Mouse (Mus musculus): ENCODE results near the gene Ascc2. TPM values are rescaled to one million over a fixed set of nuclear protein-coding genes. Genes with fewer than 3 reads are reported as not detected.

The Ascc2 gene
- polyA plus RNA-seq, 1 experiment from 2014 or later, result 22.3 TPM

DNA sequence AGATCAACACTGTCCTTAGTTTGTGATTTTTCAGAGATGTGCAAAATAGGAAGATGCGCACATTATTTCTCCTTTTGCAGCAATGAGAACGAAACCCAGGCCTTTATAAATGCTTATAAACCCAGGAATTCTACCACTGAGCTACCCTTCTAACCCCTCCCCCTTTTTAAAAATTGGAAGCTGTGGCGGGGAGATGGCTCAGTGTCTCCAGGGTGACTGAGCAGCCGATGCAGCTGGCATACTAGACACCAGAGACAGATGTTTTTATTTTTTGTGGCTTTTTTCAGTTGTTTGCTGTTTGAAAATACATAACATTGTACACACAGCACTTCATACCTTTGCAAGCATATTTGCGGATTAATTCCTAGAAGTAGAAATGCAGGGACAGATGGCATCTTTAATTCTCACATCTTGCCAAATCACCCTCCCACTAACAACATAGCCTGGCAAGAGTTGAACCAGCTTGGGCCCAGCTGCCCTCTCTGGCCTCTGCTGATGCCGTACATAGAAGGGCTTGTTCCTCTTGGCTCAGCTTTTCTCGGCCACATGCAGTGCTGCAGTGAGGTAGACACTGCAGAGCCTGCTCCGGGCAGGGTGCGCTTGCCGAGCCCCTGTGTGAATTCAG, 24.4 kb downstream of the Ascc2 start:
- WGBS, result 85% methylated on average over 10 of the region's 10 CpGs
- Histone ChIP-seq H3K36me3 (peaks cover 70% of the 10 kb centered on the region), H3K4me1 (peaks cover 4% of the 10 kb centered on the region; the same call in 1 of the 2 replicates), H3K9ac (no peak overlapping the region), H3K4me3 (no peak overlapping the region), H3K27me3 (replicated peaks) (no peaks in the 10 kb centered on the region), H3K4me2 (no peak overlapping the region), H3K9me3 (no peaks in the 10 kb centered on the region), H3K27ac (replicated peaks) (no peak overlapping the region)
- ATAC-seq (ENCODE audit: extremely low read depth, insufficient number of reproducible peaks, low FRiP score, low TSS enrichment), result no peak

DNA sequence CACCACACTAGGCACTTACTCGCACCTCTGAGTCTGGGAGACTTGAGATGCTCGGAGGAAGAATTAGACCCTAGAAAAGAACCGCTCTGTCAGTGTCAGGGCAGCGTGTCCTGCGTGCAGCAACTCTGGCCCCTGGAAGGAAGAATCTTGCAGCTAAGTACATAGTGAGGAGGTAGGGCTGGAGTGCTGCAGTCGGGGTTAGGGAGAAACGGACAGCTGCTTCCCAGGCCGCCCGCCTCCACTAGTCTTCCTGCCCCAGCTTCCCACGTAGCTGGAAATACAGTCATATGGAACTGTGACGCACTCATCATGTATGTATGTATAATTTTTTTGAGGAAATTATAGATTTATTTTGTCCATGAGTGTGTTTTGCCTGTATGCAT, 24.9 kb downstream of the Ascc2 start:
- Histone ChIP-seq H3K27me3 (replicated peaks) (no peaks in the 10 kb centered on the region), H3K9ac (no peak overlapping the region), H3K4me1 (peaks cover 4% of the 10 kb centered on the region; the same call in 1 of the 2 replicates), H3K27ac (replicated peaks) (no peak overlapping the region), H3K36me3 (peaks cover 71% of the 10 kb centered on the region), H3K4me2 (no peak overlapping the region), H3K9me3 (no peaks in the 10 kb centered on the region), H3K4me3 (no peak overlapping the region)
- no peak for ATAC-seq (ENCODE audit: extremely low read depth, insufficient number of reproducible peaks, low FRiP score, low TSS enrichment)
- 85% methylated on average over 11 of the region's 11 CpGs for WGBS

DNA sequence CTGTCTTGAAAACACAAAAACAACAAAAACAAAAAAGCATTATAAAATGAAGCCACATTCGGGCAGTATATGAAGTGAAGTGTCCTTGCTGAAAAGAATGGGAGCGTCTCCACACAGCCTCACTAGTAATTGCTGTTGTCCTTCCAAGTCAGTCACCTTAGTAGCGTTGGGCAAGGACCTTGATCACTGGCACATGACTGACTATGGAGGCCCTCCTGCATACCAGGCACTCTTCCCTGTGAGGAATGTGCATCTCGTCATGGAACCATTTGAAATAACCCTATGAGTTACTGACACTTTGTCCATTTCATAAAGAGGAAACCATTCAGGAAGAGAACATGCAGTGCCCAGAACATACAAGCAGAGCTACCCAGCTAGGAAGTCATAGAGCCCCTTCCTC, 34.2 kb downstream of the Ascc2 start:
- ATAC-seq (ENCODE audit: extremely low read depth, insufficient number of reproducible peaks, low FRiP score, low TSS enrichment), result no peak; the same call in 1 of the 2 replicates
- H3K4me3 ChIP-seq, result no peak overlapping the region
- no peak overlapping the region for H3K9ac ChIP-seq
- H3K36me3 ChIP-seq, result peaks cover 76% of the 10 kb centered on the region
- H3K27me3 ChIP-seq (replicated peaks), result no peaks in the 10 kb centered on the region
- 68% methylated on average over 4 of the region's 4 CpGs for WGBS
- H3K9me3 ChIP-seq, result no peaks in the 10 kb centered on the region
- peaks cover 15% of the 10 kb centered on the region for H3K4me1 ChIP-seq
- H3K27ac ChIP-seq (replicated peaks), result no peak overlapping the region
- no peak overlapping the region for H3K4me2 ChIP-seq

DNA sequence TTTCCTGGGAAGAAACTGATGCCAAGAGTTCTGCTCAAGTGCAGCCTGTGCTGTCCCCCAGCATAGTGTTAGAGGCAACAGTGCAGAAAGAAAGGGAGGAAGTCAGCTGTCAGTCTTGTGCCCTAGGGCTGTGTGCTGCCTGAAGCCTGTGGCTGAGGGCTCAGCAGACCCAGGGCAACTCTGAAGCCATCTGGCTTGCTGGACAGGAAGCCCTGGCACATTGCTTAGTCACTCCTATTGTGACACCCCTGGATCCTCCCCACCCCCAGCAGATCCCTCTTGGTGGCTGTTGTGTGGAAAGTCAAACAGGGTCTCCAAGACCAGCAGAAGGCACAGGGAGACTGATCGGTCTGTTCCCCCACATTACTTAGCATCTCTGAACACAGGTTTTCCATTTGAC, 37.0 kb downstream of the Ascc2 start:
- peaks cover 81% of the 10 kb centered on the region for H3K36me3 ChIP-seq

DNA sequence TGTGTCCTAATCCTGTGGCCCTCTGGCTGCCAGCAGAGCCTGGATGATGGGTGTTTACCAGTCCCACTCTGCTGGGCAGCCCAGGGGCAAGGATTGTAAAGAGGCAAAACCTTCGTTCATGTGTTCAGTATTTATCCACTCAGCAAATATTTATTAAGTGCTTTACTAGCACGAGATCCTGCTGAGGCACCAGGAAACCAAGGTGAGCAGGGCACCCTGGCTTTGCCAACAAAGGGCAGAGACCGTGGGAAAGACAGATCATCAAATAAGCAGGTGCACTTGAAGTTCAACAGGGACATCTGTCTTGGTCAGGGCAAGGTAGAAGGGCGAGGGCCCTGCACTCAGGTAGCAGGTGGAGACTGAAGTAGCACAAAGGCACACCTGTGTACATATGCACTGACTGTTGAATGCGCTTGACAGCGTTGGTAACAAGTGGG, 37.6 kb downstream of the Ascc2 start:
- H3K4me2 ChIP-seq, result no peak overlapping the region
- WGBS, result 85% methylated on average over 6 of the region's 6 CpGs
- no peak for ATAC-seq (ENCODE audit: extremely low read depth, insufficient number of reproducible peaks, low FRiP score, low TSS enrichment)

More for the DNA sequence above, 37.0 kb downstream of the Ascc2 start:
- WGBS, result 96% methylated on average over 1 of the region's 1 CpGs
- no peak for ATAC-seq (ENCODE audit: extremely low read depth, insufficient number of reproducible peaks, low FRiP score, low TSS enrichment)
- H3K4me2 ChIP-seq, result no peak overlapping the region
- H3K4me3 ChIP-seq, result no peak overlapping the region
- H3K4me1 ChIP-seq, result peaks cover 23% of the 10 kb centered on the region
- no peaks in the 10 kb centered on the region for H3K27me3 ChIP-seq (replicated peaks)
- H3K9ac ChIP-seq, result no peak overlapping the region
- no peak overlapping the region for H3K27ac ChIP-seq (replicated peaks)
- no peaks in the 10 kb centered on the region for H3K9me3 ChIP-seq

DNA sequence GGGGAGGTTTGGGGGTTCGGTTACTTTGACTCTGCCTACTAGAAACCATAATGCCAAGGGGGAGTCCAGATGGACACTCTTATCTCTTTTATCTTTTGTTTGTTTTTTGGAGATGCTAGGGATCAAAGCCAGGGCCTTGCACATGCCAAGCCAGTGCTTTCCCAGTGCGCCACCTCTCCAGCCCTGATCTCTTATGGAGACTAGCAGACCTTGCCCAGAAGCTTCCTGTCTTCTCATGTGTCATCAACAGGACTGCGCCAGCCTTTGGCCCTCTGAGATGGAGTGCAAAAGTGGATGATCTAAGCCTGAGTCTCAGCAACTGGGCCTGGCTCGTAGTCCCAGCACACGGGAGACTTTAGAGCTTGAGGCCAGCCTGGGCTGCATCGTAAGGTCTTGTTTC, 38.1 kb downstream of the Ascc2 start:
- WGBS, result 87% methylated on average over 6 of the region's 6 CpGs
- no peak overlapping the region for H3K4me3 ChIP-seq
- H3K4me2 ChIP-seq, result no peak overlapping the region
- ATAC-seq (ENCODE audit: extremely low read depth, insufficient number of reproducible peaks, low FRiP score, low TSS enrichment), result no peak
- no peak overlapping the region for H3K27ac ChIP-seq (replicated peaks)
- H3K27me3 ChIP-seq (replicated peaks), result no peaks in the 10 kb centered on the region
- peaks cover 30% of the 10 kb centered on the region for H3K4me1 ChIP-seq
- H3K9ac ChIP-seq, result no peak overlapping the region
- no peaks in the 10 kb centered on the region for H3K9me3 ChIP-seq
- peaks cover 81% of the 10 kb centered on the region for H3K36me3 ChIP-seq

More for the DNA sequence above, 37.6 kb downstream of the Ascc2 start:
- Histone ChIP-seq H3K4me3 (no peak overlapping the region), H3K4me1 (peaks cover 28% of the 10 kb centered on the region), H3K27ac (replicated peaks) (no peak overlapping the region), H3K9me3 (no peaks in the 10 kb centered on the region), H3K36me3 (peaks cover 83% of the 10 kb centered on the region), H3K27me3 (replicated peaks) (no peaks in the 10 kb centered on the region), H3K9ac (no peak overlapping the region)

DNA sequence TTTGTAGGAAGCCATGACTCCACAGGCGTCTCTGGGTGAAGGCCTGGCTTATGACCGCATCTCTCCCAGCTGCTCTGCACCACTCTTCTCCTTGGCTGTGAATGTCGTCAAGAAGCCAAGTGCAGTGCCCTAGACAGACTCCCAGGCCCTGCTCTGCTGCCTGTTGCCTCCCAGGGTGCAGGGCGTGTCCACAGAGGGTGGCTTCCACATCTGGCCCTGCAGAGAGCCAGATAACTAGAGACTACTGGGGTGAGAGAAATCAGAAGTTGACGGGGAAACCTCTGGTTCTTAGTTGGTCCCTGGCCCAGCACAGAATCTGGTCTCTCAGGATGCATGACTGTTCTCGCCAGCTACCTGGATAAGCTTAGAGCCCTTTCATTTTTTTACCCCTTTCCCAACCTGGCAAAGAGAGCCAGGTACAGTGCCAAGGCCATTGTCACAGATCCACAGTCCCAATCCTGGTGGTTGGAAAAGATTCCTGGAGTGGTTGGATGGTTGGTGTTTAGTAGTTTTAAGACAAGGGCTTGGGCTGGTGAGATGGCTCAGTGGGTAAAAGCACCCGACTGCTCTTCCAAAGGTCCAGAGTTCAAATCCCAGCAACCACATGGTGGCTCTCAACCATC, 39.8 kb downstream of the Ascc2 start:
- Histone ChIP-seq H3K4me2 (no peak overlapping the region), H3K4me3 (no peak overlapping the region), H3K27me3 (replicated peaks) (no peaks in the 10 kb centered on the region), H3K27ac (replicated peaks) (no peak overlapping the region), H3K9me3 (no peaks in the 10 kb centered on the region), H3K9ac (no peak overlapping the region), H3K4me1 (peaks cover 23% of the 10 kb centered on the region), H3K36me3 (peaks cover 89% of the 10 kb centered on the region)
- WGBS, result 79% methylated on average over 7 of the region's 7 CpGs
- ATAC-seq (ENCODE audit: extremely low read depth, insufficient number of reproducible peaks, low FRiP score, low TSS enrichment), result peak; percentile 55; the same call in 1 of the 2 replicates

DNA sequence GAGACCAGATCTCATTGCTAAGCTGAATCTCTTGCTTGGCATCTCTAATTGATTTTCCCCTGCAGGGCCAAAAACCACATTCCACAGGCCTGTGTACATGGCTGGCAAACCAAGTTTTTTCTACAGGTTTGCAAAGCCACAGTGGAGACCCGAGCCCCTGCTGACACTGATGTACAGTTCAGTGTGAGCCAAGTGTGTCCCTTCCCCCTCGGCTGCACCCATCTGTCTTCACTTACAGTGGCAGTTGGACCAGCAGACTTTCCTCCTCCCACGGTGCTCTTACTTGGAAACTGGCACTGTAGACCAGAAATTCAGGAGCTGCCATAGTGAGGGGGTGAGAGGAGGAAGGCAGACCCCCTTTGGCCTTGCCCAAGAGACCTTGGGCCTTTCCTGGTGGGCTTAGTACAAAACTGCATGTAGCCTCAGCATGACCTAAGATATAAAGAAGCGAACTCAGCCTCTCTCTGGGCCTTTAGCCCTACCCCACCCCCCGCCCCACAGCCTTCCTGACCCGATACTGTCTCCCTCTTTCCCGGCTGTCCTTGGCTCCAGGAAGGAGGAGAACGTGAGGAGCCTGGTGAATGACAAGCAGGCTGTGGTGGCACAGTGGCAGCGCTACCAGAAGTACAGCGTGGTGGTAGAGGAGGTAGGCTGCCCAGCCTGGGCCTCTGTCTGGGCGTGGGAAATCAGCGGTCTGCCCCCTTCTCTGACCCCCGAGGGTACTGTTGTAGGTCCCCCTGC, 41.3 kb downstream of the Ascc2 start:
- ATAC-seq (ENCODE audit: extremely low read depth, insufficient number of reproducible peaks, low FRiP score, low TSS enrichment), result no peak

DNA sequence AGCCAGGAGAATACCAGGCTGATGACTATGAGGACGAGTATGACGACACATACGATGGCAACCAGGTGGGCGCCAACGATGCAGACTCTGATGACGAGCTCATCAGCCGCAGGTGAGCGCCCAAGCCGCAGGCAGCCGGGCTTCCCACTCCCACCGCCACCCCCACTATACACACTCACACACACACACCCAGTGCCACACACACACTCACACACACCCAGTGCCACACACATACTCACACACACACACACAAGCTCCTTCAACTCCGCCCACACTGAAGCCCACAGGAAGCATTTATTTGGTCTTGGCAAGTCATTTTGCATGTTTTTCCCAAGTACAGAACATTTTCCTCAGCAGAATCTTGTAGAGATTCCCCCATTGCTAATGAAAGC, 41.9 kb downstream of the Ascc2 start:
- WGBS, result 86% methylated on average over 12 of the region's 12 CpGs
- Histone ChIP-seq H3K27ac (replicated peaks) (no peak overlapping the region), H3K4me2 (no peak overlapping the region), H3K4me1 (peaks cover 23% of the 10 kb centered on the region), H3K9ac (no peak overlapping the region), H3K36me3 (peaks cover 90% of the 10 kb centered on the region), H3K27me3 (replicated peaks) (no peaks in the 10 kb centered on the region), H3K9me3 (no peaks in the 10 kb centered on the region), H3K4me3 (no peak overlapping the region)
- no peak for ATAC-seq (ENCODE audit: extremely low read depth, insufficient number of reproducible peaks, low FRiP score, low TSS enrichment)

More for the DNA sequence above, 41.3 kb downstream of the Ascc2 start:
- WGBS, result 77% methylated on average over 13 of the region's 13 CpGs
- no peak overlapping the region for H3K4me2 ChIP-seq
- no peaks in the 10 kb centered on the region for H3K27me3 ChIP-seq (replicated peaks)
- H3K4me1 ChIP-seq, result peaks cover 23% of the 10 kb centered on the region
- no peak overlapping the region for H3K27ac ChIP-seq (replicated peaks)
- H3K4me3 ChIP-seq, result no peak overlapping the region
- peaks cover 88% of the 10 kb centered on the region for H3K36me3 ChIP-seq
- peak overlapping the region; percentile 11; the same call in 1 of the 2 replicates for H3K9ac ChIP-seq
- no peaks in the 10 kb centered on the region for H3K9me3 ChIP-seq

DNA sequence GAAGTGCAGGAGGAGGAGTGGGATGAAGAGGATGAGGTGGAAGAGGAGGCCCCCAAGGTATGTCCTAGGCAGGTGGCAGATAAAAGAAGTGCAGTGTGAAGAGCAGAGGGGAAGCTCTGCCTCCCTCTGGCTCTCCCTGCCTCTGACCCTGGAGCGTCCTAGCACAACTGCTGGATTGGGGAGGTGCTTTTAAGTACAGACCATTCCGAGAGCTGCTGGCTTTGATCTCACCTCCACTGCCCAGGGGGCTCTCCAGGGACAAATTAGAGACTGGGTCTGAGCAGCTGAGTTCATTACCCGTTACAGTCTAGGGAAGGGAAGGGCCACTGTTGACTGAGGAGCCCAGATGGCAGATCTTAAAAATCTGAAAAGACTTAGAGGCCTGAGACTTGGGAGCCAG, 42.6 kb downstream of the Ascc2 start:
- Histone ChIP-seq H3K36me3 (peaks cover 87% of the 10 kb centered on the region), H3K4me2 (no peak overlapping the region), H3K27ac (replicated peaks) (no peak overlapping the region), H3K9ac (no peak overlapping the region), H3K9me3 (no peaks in the 10 kb centered on the region), H3K4me1 (peaks cover 26% of the 10 kb centered on the region), H3K4me3 (no peak overlapping the region), H3K27me3 (replicated peaks) (no peaks in the 10 kb centered on the region)
- ATAC-seq (ENCODE audit: extremely low read depth, insufficient number of reproducible peaks, low FRiP score, low TSS enrichment), result no peak
- WGBS, result 55% methylated on average over 3 of the region's 3 CpGs

DNA sequence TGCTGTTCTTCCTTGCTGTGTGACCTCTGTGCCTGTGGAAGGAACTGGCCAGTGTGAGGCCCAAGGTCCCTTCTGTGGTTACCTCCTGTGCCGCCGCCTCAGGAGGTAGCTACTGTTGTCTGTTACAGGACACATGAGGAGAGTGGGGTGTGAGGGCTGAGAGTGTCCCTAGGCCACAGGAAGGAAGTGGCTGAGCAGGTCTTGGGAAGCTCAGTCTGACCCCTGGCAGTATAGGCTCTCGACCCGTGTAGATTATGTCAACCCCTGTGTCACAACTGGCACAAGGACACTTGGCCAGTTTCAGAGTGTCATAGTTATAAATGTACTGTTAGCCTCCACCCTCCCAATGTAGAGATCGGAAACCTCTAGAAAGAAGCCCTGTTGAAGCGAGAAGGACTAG, 46.0 kb downstream of the Ascc2 start:
- Histone ChIP-seq H3K27ac (replicated peaks) (no peak overlapping the region), H3K4me3 (no peak overlapping the region), H3K27me3 (replicated peaks) (no peaks in the 10 kb centered on the region), H3K4me2 (no peak overlapping the region), H3K9me3 (no peaks in the 10 kb centered on the region), H3K36me3 (peaks cover 60% of the 10 kb centered on the region), H3K9ac (no peak overlapping the region), H3K4me1 (peaks cover 19% of the 10 kb centered on the region)
- 81% methylated on average over 6 of the region's 6 CpGs for WGBS
- ATAC-seq (ENCODE audit: extremely low read depth, insufficient number of reproducible peaks, low FRiP score, low TSS enrichment), result no peak

All from heart, embryonic 13.5 days (tissue).